Mouse (Mus musculus) hindbrain, postnatal 0 days (tissue): ENCODE results near the gene Pax2. TPM values are rescaled to one million over a fixed set of nuclear protein-coding genes. Genes with fewer than 3 reads are reported as not detected.

Source experiments
- ATAC-seq: fragments of 200-750 bp; cut with Nextera tagmentation; 2 replicates; pipeline ENCODE4 v1.8.0; 2017; ENCODE audit warnings: mild to moderate bottlenecking, moderate TSS enrichment, moderate library complexity
- DNase-seq: peaks from one replicate; pipeline ENCODE4 v3.0.0-alpha.2; 2015; ENCODE audit warnings: low spot score
- H3K27ac ChIP-seq: fragments of 300-500 bp; sonication (generic); 2 replicates; pipeline ENCODE4 v1.5.1; 2014; ENCODE audit warnings: mild to moderate bottlenecking
- H3K27me3 ChIP-seq: fragments of 300-500 bp; sonication (generic); 2 replicates; pipeline ENCODE4 v1.6.1; 2014; ENCODE audit warnings: low read length, mixed read lengths; ENCODE audit not compliant: insufficient read depth
- H3K36me3 ChIP-seq: fragments of 300-500 bp; sonication (generic); 2 replicates; pipeline ENCODE4 v1.6.1; 2014; ENCODE audit warnings: low read length, mixed read lengths; ENCODE audit not compliant: insufficient read depth
- H3K4me1 ChIP-seq: fragments of 300-500 bp; sonication (generic); 2 replicates; pipeline ENCODE4 v1.6.1; 2014; ENCODE audit warnings: antibody characterized with exemption, low read length, mixed read lengths; ENCODE audit not compliant: insufficient read depth
- H3K4me2 ChIP-seq: fragments of 300-500 bp; sonication (generic); 2 replicates; pipeline ENCODE4 v1.6.1; 2014; ENCODE audit warnings: low read depth, mild to moderate bottlenecking, low read length, moderate library complexity, mixed read lengths
- H3K4me3 ChIP-seq: fragments of 300-500 bp; sonication (generic); 2 replicates; pipeline ENCODE4 v1.5.1; 2014; ENCODE audit warnings: low read length
- H3K9ac ChIP-seq: fragments of 300-500 bp; sonication (generic); replicated peaks from 2 replicates; pipeline ENCODE4 v1.6.1; 2014; ENCODE audit warnings: mild to moderate bottlenecking, low read length, moderate library complexity, mixed read lengths
- H3K9me3 ChIP-seq: fragments of 300-500 bp; sonication (generic); 2 replicates; pipeline ENCODE4 v1.6.1; 2016; ENCODE audit warnings: low read length, mixed read lengths
- CTCF ChIP-seq: IDR thresholded peaks from 2 replicates; pipeline ENCODE4 v1.5.1; 2016; ENCODE audit warnings: antibody characterized with exemption, control low read depth, low read depth
- WGBS: fragments of 180-500 bp; shearing (Covaris S2); extraction: QIAGEN DNeasy Blood & Tissue Kit; methylation state at CpG from one replicate; pipeline ENCODE4 v1.1.7; 2014; 5-methylcytosine and 5-hydroxymethylcytosine counted together
- polyA plus RNA-seq: library from polyadenylated mRNA; unstranded; fragments of >200 nt; fragmentation: Nextera tagmentation; extraction: Ambion mirVana; gene quantifications from 2 replicates; pipeline ENCODE4 v1.2.1, GENCODE M21; 2015
- total RNA-seq: library from RNA; depleted of rRNA; stranded (reverse); fragments of >200 nt; gene quantifications from 2 replicates; pipeline ENCODE4 v1.2.3, GENCODE M21; 2014

Gene Pax2
- total and polyA plus RNA-seq, 2 experiments from 2014 or later: 8.1 to 11.2 TPM

DNA sequence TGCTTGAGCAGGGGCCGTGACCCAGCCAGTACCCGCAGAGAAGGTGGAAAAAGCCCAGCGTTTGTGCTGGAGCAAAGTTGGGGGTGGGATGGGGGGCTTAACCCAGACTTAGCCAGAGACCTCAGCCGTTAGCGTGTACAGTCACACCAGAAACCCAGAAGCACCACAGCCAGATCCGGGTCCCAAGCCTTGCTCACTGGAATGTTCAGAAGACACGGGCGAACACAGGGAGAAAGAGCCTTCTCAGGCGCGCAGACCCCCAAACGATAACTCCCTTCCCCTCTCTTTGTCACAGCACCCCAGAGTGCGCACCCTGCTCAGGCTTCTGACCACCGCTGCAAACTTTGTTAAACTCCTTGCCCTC lies 14.1 kb upstream of the Pax2 start:
- WGBS: 2% methylated on average over 13 of the region's 13 CpGs
- Histone ChIP-seq H3K9me3 (no peaks in the 10 kb centered on the region), H3K27me3 (peaks cover 84% of the 10 kb centered on the region), H3K27ac (no peak overlapping the region), H3K9ac (no peak overlapping the region), H3K4me1 (no peaks in the 10 kb centered on the region), H3K4me3 (peak overlapping the region; percentile 23), H3K4me2 (peak overlapping the region; percentile 33), H3K36me3 (no peaks in the 10 kb centered on the region)
- ATAC-seq (no peak), DNase-seq (no peak)
- no peak for TF ChIP-seq CTCF

DNA sequence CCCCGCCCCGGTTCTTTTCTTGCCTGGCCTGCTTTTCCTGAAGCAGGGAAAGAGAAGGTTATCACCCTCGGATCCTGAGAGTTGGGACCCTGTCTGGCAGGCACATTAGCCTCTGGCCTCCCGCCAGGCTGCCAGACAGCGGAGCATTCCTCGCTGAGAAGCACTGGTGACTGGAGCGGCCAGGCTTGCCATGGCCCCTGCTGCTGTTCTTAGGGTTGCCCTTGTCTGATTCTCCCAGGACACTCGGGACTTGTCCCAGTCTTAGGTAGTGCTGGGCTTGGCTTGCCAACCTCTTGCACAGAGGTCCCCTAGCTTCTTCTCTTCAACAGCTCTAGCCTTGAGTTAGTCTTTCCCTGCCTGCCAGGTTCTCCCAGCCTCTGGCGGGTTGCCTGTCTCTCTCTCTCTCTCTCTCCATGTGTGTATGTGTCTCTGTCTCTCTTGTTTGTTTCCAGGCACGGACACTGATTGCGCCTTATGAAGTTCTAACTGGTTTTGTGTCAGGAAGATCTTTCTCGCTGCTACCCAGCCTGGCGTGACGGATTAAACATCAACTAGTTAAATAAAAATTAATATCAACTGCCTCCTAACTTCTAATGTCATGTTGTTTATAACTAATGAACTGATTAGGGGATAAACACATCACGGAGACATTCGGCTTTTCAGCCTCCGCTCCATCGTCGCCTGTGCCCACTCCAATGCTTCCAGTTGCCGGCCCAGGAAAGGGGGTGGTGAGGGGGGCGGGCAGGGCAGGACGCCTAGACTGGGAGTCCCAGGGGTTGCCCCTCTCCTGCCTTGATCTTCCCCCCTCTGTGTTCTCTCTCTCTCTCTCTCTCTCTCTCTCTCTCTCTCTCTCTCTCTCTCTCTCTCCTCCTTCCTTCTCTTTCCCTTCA lies 13.5 kb upstream of the Pax2 start:
- Histone ChIP-seq H3K27me3 (peaks cover 83% of the 10 kb centered on the region), H3K4me2 (peak overlapping the region; percentile 33; the same call in 1 of the 2 replicates), H3K9me3 (no peaks in the 10 kb centered on the region), H3K4me3 (peak overlapping the region; percentile 23; the same call in 1 of the 2 replicates), H3K27ac (no peak overlapping the region), H3K4me1 (no peaks in the 10 kb centered on the region), H3K36me3 (no peaks in the 10 kb centered on the region), H3K9ac (no peak overlapping the region)
- WGBS: 4% methylated on average over 22 of the region's 22 CpGs
- ATAC-seq (no peak), DNase-seq (peak; percentile 42)
- TF ChIP-seq CTCF: no peak

DNA sequence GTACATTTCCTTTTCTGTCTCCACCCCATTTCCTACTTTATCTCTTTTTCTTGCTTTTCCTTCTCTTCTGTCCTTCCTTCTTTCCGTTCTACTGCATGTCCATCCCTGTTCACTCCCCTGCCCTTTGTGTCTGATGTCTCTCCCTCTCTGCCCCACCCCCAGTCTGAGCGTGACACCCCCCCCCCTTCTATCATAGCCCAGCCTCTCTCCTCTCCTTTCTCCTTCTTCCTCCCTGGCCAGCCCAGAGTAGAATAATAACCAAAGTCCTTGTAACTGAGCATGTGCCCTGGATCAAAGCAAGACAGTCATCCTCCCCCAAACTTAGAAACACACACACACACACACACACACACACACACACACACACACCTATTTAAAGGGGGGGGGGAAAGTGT lies 12.8 kb upstream of the Pax2 start:
- Histone ChIP-seq H3K27ac (no peak overlapping the region), H3K9ac (no peak overlapping the region), H3K4me1 (no peaks in the 10 kb centered on the region), H3K4me2 (no peak overlapping the region), H3K4me3 (no peak overlapping the region), H3K27me3 (peaks cover 85% of the 10 kb centered on the region), H3K9me3 (no peaks in the 10 kb centered on the region), H3K36me3 (no peaks in the 10 kb centered on the region)
- TF ChIP-seq CTCF: no peak
- WGBS: 0% methylated on average over 2 of the region's 2 CpGs
- DNase-seq: no peak
- no peak for ATAC-seq

GRCm38 (mm10) chr19:44743961-44744520 lies 11.8 kb upstream of the Pax2 start:
- H3K36me3 ChIP-seq: no peaks in the 10 kb centered on the region
- no peak overlapping the region for H3K4me3 ChIP-seq
- H3K27ac ChIP-seq: no peak overlapping the region
- 22% methylated on average over 2 of the region's 2 CpGs for WGBS
- no peaks in the 10 kb centered on the region for H3K9me3 ChIP-seq
- H3K4me2 ChIP-seq: no peak overlapping the region
- DNase-seq (no peak), ATAC-seq (no peak)
- H3K27me3 ChIP-seq: peaks cover 88% of the 10 kb centered on the region
- H3K4me1 ChIP-seq: no peaks in the 10 kb centered on the region
- TF ChIP-seq CTCF: no peak
- no peak overlapping the region for H3K9ac ChIP-seq

GRCm38 (mm10) chr19:44745741-44746140 lies 10.1 kb upstream of the Pax2 start:
- ATAC-seq: no peak
- TF ChIP-seq CTCF: no peak
- Histone ChIP-seq H3K4me3 (no peak overlapping the region), H3K9me3 (no peaks in the 10 kb centered on the region), H3K27ac (no peak overlapping the region), H3K27me3 (peaks cover 91% of the 10 kb centered on the region), H3K36me3 (no peaks in the 10 kb centered on the region), H3K9ac (no peak overlapping the region), H3K4me2 (no peak overlapping the region), H3K4me1 (no peaks in the 10 kb centered on the region)
- 14% methylated on average over 6 of the region's 6 CpGs for WGBS
- DNase-seq: no peak

DNA sequence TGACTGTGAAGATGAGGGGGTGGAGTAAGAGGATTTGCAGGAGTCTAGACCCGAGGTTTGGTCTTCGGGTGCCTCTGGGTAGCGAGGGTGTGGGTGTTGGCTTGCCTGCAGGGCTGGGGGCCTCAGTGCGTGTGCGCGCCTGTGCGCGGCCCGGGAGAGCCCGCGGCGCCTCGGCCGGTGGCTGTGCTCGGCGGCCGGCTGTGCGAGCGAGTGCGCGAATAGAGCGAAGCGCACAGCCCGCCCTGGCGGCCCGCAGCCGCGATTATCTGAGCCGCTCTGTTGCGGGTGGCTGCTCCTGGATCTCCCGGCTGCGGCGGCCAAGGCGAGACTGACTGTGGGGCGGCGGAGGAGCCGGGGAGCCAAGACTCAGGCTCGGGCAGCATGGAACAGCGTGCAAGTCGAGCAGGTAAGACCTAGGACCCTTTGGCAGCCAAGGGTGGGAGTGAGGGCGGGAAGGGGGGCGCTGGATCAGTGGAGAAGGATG lies 9.3 kb upstream of the Pax2 start:
- H3K9me3 ChIP-seq: no peaks in the 10 kb centered on the region
- ATAC-seq: no peak
- TF ChIP-seq CTCF: no peak
- under 1% methylated on average over 42 of the region's 42 CpGs for WGBS
- H3K36me3 ChIP-seq: no peaks in the 10 kb centered on the region
- H3K4me3 ChIP-seq: peak overlapping the region; percentile 23
- H3K27ac ChIP-seq: no peak overlapping the region
- H3K27me3 ChIP-seq: peaks cover 92% of the 10 kb centered on the region
- H3K4me1 ChIP-seq: no peaks in the 10 kb centered on the region
- peak overlapping the region; percentile 43 for H3K4me2 ChIP-seq
- DNase-seq: no peak
- no peak overlapping the region for H3K9ac ChIP-seq

DNA sequence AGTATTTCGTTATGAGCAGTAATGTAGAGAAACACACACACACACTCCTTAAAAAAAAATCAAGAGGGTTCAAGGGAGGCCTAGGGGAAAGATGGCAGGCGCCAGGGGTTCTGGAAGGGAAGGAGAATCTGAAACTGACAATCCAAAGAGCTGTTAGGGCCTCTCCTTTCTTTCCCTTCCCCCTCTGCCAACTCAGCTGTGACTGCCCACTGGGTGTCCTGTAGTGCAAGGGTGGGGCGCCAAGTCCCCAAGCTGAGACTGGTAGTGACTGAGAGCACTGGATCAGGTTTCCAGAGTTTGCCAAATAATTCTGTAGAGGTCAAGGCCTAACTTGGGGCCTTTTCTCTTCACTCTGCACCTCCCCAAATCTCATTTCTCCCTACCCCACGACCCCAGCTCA lies 8.4 kb upstream of the Pax2 start:
- Histone ChIP-seq H3K27me3 (peaks cover 94% of the 10 kb centered on the region), H3K4me1 (no peaks in the 10 kb centered on the region), H3K9me3 (no peaks in the 10 kb centered on the region), H3K4me3 (no peak overlapping the region), H3K9ac (no peak overlapping the region), H3K4me2 (peak overlapping the region; percentile 22; the same call in 1 of the 2 replicates), H3K27ac (no peak overlapping the region), H3K36me3 (no peaks in the 10 kb centered on the region)
- TF ChIP-seq CTCF: no peak
- no peak for DNase-seq
- ATAC-seq: no peak
- 8% methylated on average over 4 of the region's 4 CpGs for whole genome bisulfite sequencing
